Mouse (Mus musculus) forebrain, postnatal 0 days (tissue): ENCODE data around the gene Mcam. TPM values are rescaled to one million over a fixed set of nuclear protein-coding genes. Genes with fewer than 3 reads are reported as not detected.

Source experiments
- ATAC-seq: fragments of 200-750 bp; cut with Nextera tagmentation; 2 replicates; pipeline ENCODE4 v1.8.0; 2017; ENCODE audit warnings: mild to moderate bottlenecking, moderate library complexity
- DNase-seq: peaks from one replicate; pipeline ENCODE4 v3.0.0-alpha.2; 2015
- H3K27ac ChIP-seq: fragments of 300-500 bp; sonication (generic); 2 replicates; pipeline ENCODE4 v1.5.1; 2014; ENCODE audit warnings: low read depth, mild to moderate bottlenecking, antibody characterized with exemption, low read length, moderate library complexity, mixed read lengths
- H3K27me3 ChIP-seq: fragments of 300-500 bp; sonication (generic); 2 replicates; pipeline ENCODE4 v1.6.1; 2014; ENCODE audit warnings: mild to moderate bottlenecking, low read length, mixed read lengths; ENCODE audit not compliant: insufficient read depth
- H3K36me3 ChIP-seq: fragments of 300-500 bp; sonication (generic); 2 replicates; pipeline ENCODE4 v1.6.1; 2014; ENCODE audit warnings: mild to moderate bottlenecking, moderate library complexity; ENCODE audit not compliant: insufficient read depth
- H3K4me1 ChIP-seq: fragments of 300-500 bp; sonication (generic); 2 replicates; pipeline ENCODE4 v1.6.1; 2014; ENCODE audit warnings: antibody characterized with exemption; ENCODE audit not compliant: insufficient read depth
- H3K4me2 ChIP-seq: fragments of 300-500 bp; sonication (generic); 2 replicates; pipeline ENCODE4 v1.6.1; 2014; ENCODE audit warnings: low read depth, mild to moderate bottlenecking, moderate library complexity
- H3K4me3 ChIP-seq: fragments of 300-500 bp; sonication (generic); 2 replicates; pipeline ENCODE4 v1.5.1; 2014; ENCODE audit warnings: low read depth, low read length, mixed read lengths
- H3K9ac ChIP-seq: fragments of 300-500 bp; sonication (generic); 2 replicates; pipeline ENCODE4 v1.6.1; 2014; ENCODE audit warnings: mild to moderate bottlenecking
- H3K9me3 ChIP-seq: fragments of 300-500 bp; sonication (generic); 2 replicates; pipeline ENCODE4 v1.6.1; 2016; ENCODE audit warnings: low read length
- CTCF ChIP-seq: sonication (generic); IDR thresholded peaks from 2 replicates; pipeline ENCODE4 v1.5.1; 2016; ENCODE audit warnings: antibody characterized with exemption, control low read depth, low read depth
- WGBS: fragments of 180-500 bp; shearing (Covaris S2); extraction: QIAGEN DNeasy Blood & Tissue Kit; methylation state at CpG from one replicate; pipeline ENCODE4 v1.1.7; 2014; 5-methylcytosine and 5-hydroxymethylcytosine counted together
- polyA plus RNA-seq: library from polyadenylated mRNA; unstranded; fragments of >200 nt; fragmentation: Nextera tagmentation; extraction: Ambion mirVana; gene quantifications from 2 replicates; pipeline ENCODE4 v1.2.1, GENCODE M21; 2015
- total RNA-seq: library from RNA; depleted of rRNA; stranded (reverse); fragments of >200 nt; gene quantifications from 2 replicates; pipeline ENCODE4 v1.2.3, GENCODE M21; 2014

Gene Mcam
- total and polyA plus RNA-seq, 2 experiments from 2014 or later = 5.0 to 21.1 TPM

DNA sequence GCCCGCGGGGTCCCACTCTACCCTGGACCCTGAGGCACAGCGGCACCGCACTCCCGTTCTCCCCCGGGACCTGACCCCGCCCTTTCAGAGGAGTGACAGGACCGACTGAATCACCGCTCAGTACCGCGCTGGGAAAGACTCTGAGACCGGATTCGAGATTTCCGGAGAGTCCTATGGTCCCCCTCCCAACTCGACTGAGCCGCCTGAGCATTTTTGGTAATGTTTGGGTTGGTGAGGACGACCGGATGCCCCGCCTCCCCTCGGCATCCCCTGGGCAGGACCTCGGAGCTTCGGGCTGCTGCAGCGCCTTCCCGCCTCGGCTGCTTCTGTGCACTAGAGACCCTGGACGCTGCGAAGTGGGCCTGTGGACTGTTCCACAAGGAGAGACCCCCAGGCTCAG lies 4.2 kb upstream of the Mcam start:
- 0 out of 2 replicates have a peak, but pooled peaks have one; percentile 16 for ATAC-seq
- Histone ChIP-seq H3K4me1 (peaks cover 6% of the 10 kb centered on the region; the same call in 1 of the 2 replicates), H3K27me3 (peaks cover 14% of the 10 kb centered on the region; the same call in 1 of the 2 replicates), H3K9me3 (no peaks in the 10 kb centered on the region), H3K4me3 (peak overlapping the region; percentile 28), H3K9ac (peak overlapping the region; percentile 37; the same call in 1 of the 2 replicates), H3K36me3 (no peaks in the 10 kb centered on the region), H3K4me2 (peak overlapping the region; percentile 57), H3K27ac (peak overlapping the region; percentile 59; the same call in 1 of the 2 replicates)
- 2% methylated on average over 27 of the region's 27 CpGs for WGBS
- no peak for TF ChIP-seq CTCF
- DNase-seq = no peak

GRCm38 (mm10) chr9:44130581-44131275 lies 3.5 kb upstream of the Mcam start:
- Histone ChIP-seq H3K4me1 (peaks cover 8% of the 10 kb centered on the region; the same call in 1 of the 2 replicates), H3K4me2 (peak overlapping the region; percentile 57; the same call in 1 of the 2 replicates), H3K9me3 (no peaks in the 10 kb centered on the region), H3K36me3 (no peaks in the 10 kb centered on the region), H3K27me3 (peaks cover 21% of the 10 kb centered on the region), H3K4me3 (no peak overlapping the region), H3K9ac (no peak overlapping the region), H3K27ac (no peak overlapping the region)
- no peak for TF ChIP-seq CTCF
- DNase-seq = no peak
- WGBS = 20% methylated on average over 19 of the region's 19 CpGs
- no peak; the same call in 1 of the 2 replicates for ATAC-seq

GRCm38 (mm10) chr9:44131276-44131590 lies 3.0 kb upstream of the Mcam start:
- no peak overlapping the region for H3K27ac ChIP-seq
- no peak for ATAC-seq
- H3K27me3 ChIP-seq = peaks cover 23% of the 10 kb centered on the region
- TF ChIP-seq CTCF = no peak
- H3K9me3 ChIP-seq = no peaks in the 10 kb centered on the region
- H3K4me2 ChIP-seq = no peak overlapping the region
- no peak overlapping the region for H3K9ac ChIP-seq
- no peaks in the 10 kb centered on the region for H3K36me3 ChIP-seq
- no peak for DNase-seq
- H3K4me1 ChIP-seq = peaks cover 8% of the 10 kb centered on the region; the same call in 1 of the 2 replicates
- WGBS = 42% methylated on average over 7 of the region's 7 CpGs
- no peak overlapping the region for H3K4me3 ChIP-seq

DNA sequence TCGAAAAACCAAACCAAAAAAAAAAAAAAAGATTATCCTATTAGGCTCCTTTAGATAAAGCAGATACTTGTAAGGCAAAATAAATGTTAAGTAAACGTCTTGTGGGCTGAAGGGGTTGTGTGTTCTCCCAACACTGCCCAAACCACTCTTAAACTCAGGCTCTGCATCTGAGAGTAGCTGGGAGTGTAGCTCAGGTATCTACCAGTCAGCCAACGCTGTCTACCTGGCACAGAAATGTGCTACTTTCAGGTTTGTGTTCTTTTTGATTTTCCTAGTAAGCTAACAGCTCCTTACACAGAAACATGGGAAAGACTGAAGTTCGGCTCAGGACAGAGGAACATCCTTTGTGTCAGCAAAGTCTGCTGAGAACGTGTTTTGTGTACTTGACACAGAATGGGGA lies 2.1 kb upstream of the Mcam start:
- 67% methylated on average over 5 of the region's 5 CpGs for WGBS
- Histone ChIP-seq H3K4me3 (no peak overlapping the region), H3K36me3 (no peaks in the 10 kb centered on the region), H3K4me2 (no peak overlapping the region), H3K27me3 (peaks cover 23% of the 10 kb centered on the region), H3K9me3 (no peaks in the 10 kb centered on the region), H3K4me1 (peaks cover 8% of the 10 kb centered on the region; the same call in 1 of the 2 replicates), H3K27ac (no peak overlapping the region), H3K9ac (no peak overlapping the region)
- no peak for TF ChIP-seq CTCF
- no peak for ATAC-seq
- no peak for DNase-seq

GRCm38 (mm10) chr9:44133287-44133686 lies 982 bp upstream of the Mcam start:
- WGBS = 18% methylated on average over 2 of the region's 2 CpGs
- Histone ChIP-seq H3K4me1 (peaks cover 8% of the 10 kb centered on the region; the same call in 1 of the 2 replicates), H3K9ac (no peak overlapping the region), H3K4me2 (no peak overlapping the region), H3K27ac (no peak overlapping the region), H3K9me3 (no peaks in the 10 kb centered on the region), H3K27me3 (peaks cover 23% of the 10 kb centered on the region), H3K4me3 (no peak overlapping the region), H3K36me3 (no peaks in the 10 kb centered on the region)
- ATAC-seq = no peak
- TF ChIP-seq CTCF = no peak
- DNase-seq = no peak

GRCm38 (mm10) chr9:44134851-44135730 lies 822 bp downstream of the Mcam start:
- no peak for TF ChIP-seq CTCF
- H3K36me3 ChIP-seq = no peaks in the 10 kb centered on the region
- peaks cover 23% of the 10 kb centered on the region for H3K27me3 ChIP-seq
- H3K9me3 ChIP-seq = no peaks in the 10 kb centered on the region
- WGBS = 3% methylated on average over 49 of the region's 49 CpGs
- H3K9ac ChIP-seq = peak overlapping the region; percentile 2; the same call in 1 of the 2 replicates
- peaks cover 8% of the 10 kb centered on the region; the same call in 1 of the 2 replicates for H3K4me1 ChIP-seq
- ATAC-seq (peak; percentile 21), DNase-seq (peak; percentile 34)
- H3K27ac ChIP-seq = no peak overlapping the region
- peak overlapping the region; percentile 41 for H3K4me3 ChIP-seq
- peak overlapping the region; percentile 86 for H3K4me2 ChIP-seq
